Mouse (Mus musculus) heart, postnatal 0 days (tissue): ENCODE measurements around the gene Raver1.

Experiments used
- CTCF ChIP-seq: IDR thresholded peaks from 2 replicates; pipeline ENCODE4 v1.5.1; 2016; ENCODE audit warnings: antibody characterized with exemption, control low read depth, low read depth
- EP300 ChIP-seq: IDR thresholded peaks from 2 replicates; pipeline ENCODE4 v1.6.1; 2016; ENCODE audit warnings: antibody characterized with exemption, low read depth

DNA sequence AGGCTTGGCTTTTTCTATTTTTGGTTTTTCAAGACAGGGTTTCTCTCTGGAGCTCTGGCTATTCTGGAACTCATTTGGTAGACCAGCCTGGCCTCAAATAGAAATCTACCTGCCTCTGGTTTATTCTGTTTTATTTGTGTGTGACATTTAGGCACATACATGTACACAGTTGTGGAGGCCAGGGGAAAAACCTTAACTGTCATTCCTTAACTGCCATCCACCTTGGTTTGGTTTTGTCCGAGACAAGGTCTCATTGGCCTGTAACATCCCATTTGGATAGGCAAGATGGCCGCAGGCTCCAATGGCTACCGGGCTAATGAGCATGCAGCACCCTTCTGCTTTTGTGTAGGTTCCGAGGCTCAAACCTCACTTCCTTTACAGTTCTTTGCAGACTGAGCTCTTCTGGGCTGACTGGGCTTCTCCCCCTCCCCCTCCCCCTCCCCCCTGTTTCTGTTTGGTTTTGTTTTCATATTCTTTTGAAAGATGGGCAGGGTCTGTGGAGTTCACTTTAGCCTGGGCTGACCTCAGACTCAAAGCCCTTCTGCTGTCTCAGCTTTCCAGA, 43.6 kb upstream of the Raver1 start:
- TF ChIP-seq EP300 (no peak), CTCF (no peak)
